Mouse (Mus musculus) kidney, adult 2 months (tissue): ENCODE measurements around the gene Pip5k1b.

Experiments used
- CTCF ChIP-seq: fragments of 200-500 bp; conservative IDR thresholded peaks from 2 replicates; pipeline ENCODE4 v1.5.1; 2011; ENCODE audit warnings: low read depth, mild to moderate bottlenecking, control low read depth, low read length, moderate library complexity, mixed read lengths; ENCODE audit not compliant: insufficient read depth, insufficient read length
- POLR2A ChIP-seq: fragments of 200-500 bp; IDR thresholded peaks from one replicate; pipeline ENCODE4 v1.6.1; 2011; ENCODE audit warnings: low read depth, low read length, control low read depth

DNA sequence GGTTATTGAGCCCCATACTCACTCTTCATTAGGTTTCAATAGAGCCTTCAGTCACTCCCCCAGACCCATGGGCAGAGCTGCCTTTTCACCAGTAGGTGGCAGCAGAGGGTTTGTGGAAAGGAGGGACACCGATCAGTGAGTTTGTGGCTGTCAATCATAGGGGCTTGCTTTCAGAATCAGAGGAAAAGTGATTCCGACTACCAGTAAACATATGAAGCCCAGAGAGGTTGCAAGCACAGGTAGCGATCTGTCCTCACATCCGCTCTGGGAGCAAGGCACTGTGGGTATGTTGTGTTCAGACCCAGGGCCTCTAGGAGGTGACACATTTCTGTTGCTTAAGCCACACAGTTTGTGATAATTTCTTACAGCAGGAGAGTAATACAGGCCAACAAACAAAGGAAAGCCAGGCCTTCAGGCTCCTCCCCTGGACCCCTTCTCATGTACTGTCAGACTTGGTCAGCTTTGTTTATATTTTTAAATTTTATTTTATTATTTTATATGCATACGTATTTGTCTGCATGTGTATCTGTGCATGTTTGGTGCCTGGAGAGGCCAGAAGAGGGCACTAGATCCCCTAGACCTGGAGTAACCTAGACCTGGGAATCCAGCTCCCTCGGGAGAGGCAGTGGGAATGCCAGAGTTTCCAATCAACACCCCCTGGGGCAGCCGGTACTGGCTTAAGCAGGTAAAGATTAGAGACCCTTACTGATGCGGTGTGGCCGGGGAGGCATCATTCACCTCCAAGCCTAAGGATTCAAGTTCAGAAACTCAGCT is 254.5 kb downstream of the Pip5k1b start:
- peak; percentile 90 for TF ChIP-seq CTCF
- no peak for TF ChIP-seq POLR2A
